Mouse (Mus musculus) cerebellum, adult (tissue): ENCODE data around the gene Pramel1.
A peak's percentile ranks its signal among the peaks of the same experiment; 100 is the strongest.
"Not testable (repeated sequence)": the region's sequence is repeated elsewhere in the genome, so short reads cannot be mapped to it uniquely, and the experiment has no call there.

Experiments
- ATAC-seq: cut with Nextera tagmentation; 2 replicates; pipeline ENCODE4 v1.9.2; 2017; ENCODE audit warnings: mild to moderate bottlenecking, moderate library complexity, mixed read lengths; ENCODE audit not compliant: insufficient number of reproducible peaks, low FRiP score, low TSS enrichment

Pramel1 gene

GRCm38 (mm10) chr4:143394181-143394580 is at the start of gene Pramel1:
TSS of gene Pramel1 (plus strand) at chr4:143394428.
- no peak for ATAC-seq

- ATAC-seq, result not testable (repeated sequence)
These were observed 48.7 kb upstream of the Pramel1 start for GRCm38 (mm10) chr4:143345491-143345890.

GRCm38 (mm10) chr4:143348678-143349077 is 45.5 kb upstream of the Pramel1 start:
- no peak for ATAC-seq

- ATAC-seq, result peak; percentile 28; the same call in 1 of the 2 replicates
These were observed 44.7 kb upstream of the Pramel1 start, which contains the start of gene Lrrc38 for GRCm38 (mm10) chr4:143349484-143349906. TSS of gene Lrrc38 (plus strand) at chr4:143349757.

GRCm38 (mm10) chr4:143350047-143351015 is 43.9 kb upstream of the Pramel1 start:
- ATAC-seq, result peak; percentile 28; the same call in 1 of the 2 replicates

GRCm38 (mm10) chr4:143352301-143352700 is 41.9 kb upstream of the Pramel1 start:
- ATAC-seq, result no peak

- ATAC-seq, result no peak
These were observed 32.7 kb upstream of the Pramel1 start for GRCm38 (mm10) chr4:143361520-143361919.

GRCm38 (mm10) chr4:143366415-143367041 is 27.7 kb upstream of the Pramel1 start:
- ATAC-seq, result no peak

GRCm38 (mm10) chr4:143379480-143379879 is 14.7 kb upstream of the Pramel1 start:
- no peak for ATAC-seq

- ATAC-seq, result no peak
These were observed 14.1 kb upstream of the Pramel1 start for GRCm38 (mm10) chr4:143379931-143380715.

GRCm38 (mm10) chr4:143380716-143381004 is 13.6 kb upstream of the Pramel1 start:
- no peak for ATAC-seq

GRCm38 (mm10) chr4:143382163-143382562 is 12.1 kb upstream of the Pramel1 start:
- peak; percentile 52; the same call in 1 of the 2 replicates for ATAC-seq

GRCm38 (mm10) chr4:143383646-143384045 is 10.6 kb upstream of the Pramel1 start:
- ATAC-seq, result no peak

- peak; percentile 58; the same call in 1 of the 2 replicates for ATAC-seq
These were observed 5.1 kb upstream of the Pramel1 start for GRCm38 (mm10) chr4:143388955-143389702.

- ATAC-seq, result no peak
These were observed 17.5 kb downstream of the Pramel1 start for GRCm38 (mm10) chr4:143411566-143412218.

GRCm38 (mm10) chr4:143412219-143413092 is 18.2 kb downstream of the Pramel1 start, which contains the start of gene Pramef8:
TSS of gene Pramef8 (plus strand) at chr4:143412426.
- ATAC-seq, result peak; percentile 97

- ATAC-seq, result no peak
These were observed 19.4 kb downstream of the Pramel1 start for GRCm38 (mm10) chr4:143413621-143414020.

GRCm38 (mm10) chr4:143414121-143414520 is 19.9 kb downstream of the Pramel1 start:
- no peak for ATAC-seq
